Mouse (Mus musculus) lung, postnatal 4 days (tissue): ENCODE measurements around the gene Tet3.
A peak's percentile ranks its signal among the peaks of the same experiment; 100 is the strongest.

Experiments
- DNase-seq, 2 experiments: peaks; one replicate each; pipeline ENCODE4 v3.0.0; 2021

Gene Tet3

GRCm38 (mm10) chr6:83478217-83478616 lies 19.3 kb upstream of the Tet3 start:
- DNase-seq, result no peak

GRCm38 (mm10) chr6:83475431-83475830 lies 16.5 kb upstream of the Tet3 start:
- DNase-seq, result no peak

- DNase-seq, result peak; percentile 67 to 79
These were observed 14.4 kb upstream of the Tet3 start for GRCm38 (mm10) chr6:83473240-83473639.

GRCm38 (mm10) chr6:83471739-83472138 lies 12.9 kb upstream of the Tet3 start:
- DNase-seq, result no peak

- no peak for DNase-seq
These were observed 5.1 kb upstream of the Tet3 start for GRCm38 (mm10) chr6:83464011-83464410.

- peak; percentile 64 to 85 for DNase-seq
These were observed 1.7 kb downstream of the Tet3 start for GRCm38 (mm10) chr6:83456984-83457810.

GRCm38 (mm10) chr6:83456131-83456983 lies 2.5 kb downstream of the Tet3 start:
- peak; percentile 88 to 94 for DNase-seq

- peak; percentile 60 to 67 for DNase-seq
These were observed 3.4 kb downstream of the Tet3 start for GRCm38 (mm10) chr6:83455328-83456130.

- peak in 1 of 2 experiments; percentile 33 for DNase-seq
These were observed 5.2 kb downstream of the Tet3 start for GRCm38 (mm10) chr6:83453706-83454105.

- no peak for DNase-seq
These were observed 8.2 kb downstream of the Tet3 start for GRCm38 (mm10) chr6:83450451-83451303.

GRCm38 (mm10) chr6:83449440-83449839 lies 9.4 kb downstream of the Tet3 start:
- no peak for DNase-seq

- DNase-seq, result no peak
These were observed 10.0 kb downstream of the Tet3 start for GRCm38 (mm10) chr6:83448911-83449310.

GRCm38 (mm10) chr6:83447031-83447430 lies 11.9 kb downstream of the Tet3 start:
- no peak for DNase-seq

- DNase-seq, result no peak
These were observed 13.1 kb downstream of the Tet3 start for GRCm38 (mm10) chr6:83445796-83446195.

GRCm38 (mm10) chr6:83443441-83444340 lies 15.2 kb downstream of the Tet3 start:
- peak; percentile 89 to 95 for DNase-seq

- DNase-seq, result no peak
These were observed 16.2 kb downstream of the Tet3 start for GRCm38 (mm10) chr6:83442639-83443038.

- peak; percentile 92 to 96 for DNase-seq
These were observed 17.4 kb downstream of the Tet3 start for GRCm38 (mm10) chr6:83441259-83442061.

- DNase-seq, result peak; percentile 78 to 83
These were observed 18.2 kb downstream of the Tet3 start for GRCm38 (mm10) chr6:83440510-83441258.

GRCm38 (mm10) chr6:83440197-83440509 lies 18.7 kb downstream of the Tet3 start:
- no peak for DNase-seq
